Mouse (Mus musculus) hematopoietic stem cell, adult 5-6 weeks (primary cell): ENCODE measurements around the gene Nsa2. TPM values are rescaled to one million over a fixed set of nuclear protein-coding genes. Genes with fewer than 3 reads are reported as not detected.

ENCODE experiments used
- ATAC-seq, 2 experiments: fragments of 125-278 bp in 1 of 2; replicated peaks in 1 of 2; 2 replicates each; pipeline ENCODE4 v1.8.0; 2016 to 2017; ENCODE audit warnings: inconsistent platforms in 2 of 2, mild to moderate bottlenecking in 2 of 2, moderate number of reproducible peaks in 2 of 2, low read depth in 1 of 2, moderate TSS enrichment in 1 of 2; ENCODE audit not compliant: low FRiP score in 2 of 2, poor library complexity in 2 of 2, severe bottlenecking in 2 of 2, insufficient read depth in 1 of 2, low TSS enrichment in 1 of 2
- total RNA-seq: library from RNA; stranded (forward); fragments of 172-1452, 232-1000 nt; gene quantifications from 2 replicates; pipeline ENCODE4 v1.2.3, GENCODE M21; 2017

The Nsa2 gene
- total RNA-seq, 1 experiment from 2014 or later: 398 TPM

GRCm38 (mm10) chr13:97104996-97105395 is 32.7 kb downstream of the Nsa2 start:
- ATAC-seq: no peak

DNA sequence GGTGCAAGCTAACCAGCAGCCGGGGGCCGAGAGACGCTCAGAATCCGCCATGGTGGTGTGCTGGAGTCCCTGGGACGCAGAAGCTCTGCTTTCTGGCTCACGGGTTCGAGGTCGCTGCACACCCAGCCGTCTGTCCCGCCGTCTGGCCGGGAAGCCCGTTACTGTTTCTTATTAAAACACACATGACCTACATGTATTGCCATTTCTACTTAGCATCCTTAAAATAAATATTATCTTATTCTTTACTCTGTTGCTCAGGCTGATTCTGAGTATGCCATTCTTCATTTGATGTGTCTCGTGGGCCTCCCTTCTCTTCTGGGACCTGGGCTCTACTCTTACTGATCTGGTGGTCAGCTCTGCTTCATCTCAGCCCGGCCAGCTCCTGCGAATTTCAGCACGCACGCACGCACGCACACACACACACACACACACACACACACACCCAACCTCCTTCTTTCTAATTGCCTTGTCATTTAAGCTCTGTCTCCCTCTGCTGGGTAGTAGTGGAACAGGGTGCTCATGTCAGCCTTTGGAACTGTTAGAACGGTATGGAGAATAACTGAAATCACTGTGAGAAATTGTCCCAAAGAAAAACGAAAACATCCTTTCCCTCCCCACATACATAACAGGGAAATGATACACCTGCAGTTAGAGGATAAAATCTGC is 38.4 kb downstream of the Nsa2 start, which contains the start of gene Gm6169:
Gm6169 (minus strand) TSS at position 51 of the 666 bp plus-strand sequence.
- peak; percentile 65 to 74 for ATAC-seq

DNA sequence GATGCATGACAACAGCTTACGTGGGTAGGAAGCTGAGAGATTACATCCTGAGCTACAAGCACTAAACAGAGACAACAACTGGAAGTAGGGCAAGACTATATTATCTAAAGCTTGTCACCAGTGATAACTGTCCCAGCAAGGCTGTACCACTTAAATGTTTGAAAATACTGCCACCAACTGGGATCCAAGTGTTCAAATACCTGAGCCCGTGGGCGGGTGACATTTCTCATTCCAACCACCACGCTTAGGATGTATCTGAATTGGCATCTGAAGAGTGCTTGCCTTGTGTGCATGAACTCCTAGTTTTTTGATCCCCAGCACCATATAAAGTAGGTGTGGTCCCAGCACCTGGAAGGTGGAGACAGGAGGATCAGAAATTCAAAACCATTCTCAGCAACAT is 42.0 kb downstream of the Nsa2 start:
- ATAC-seq: no peak

DNA sequence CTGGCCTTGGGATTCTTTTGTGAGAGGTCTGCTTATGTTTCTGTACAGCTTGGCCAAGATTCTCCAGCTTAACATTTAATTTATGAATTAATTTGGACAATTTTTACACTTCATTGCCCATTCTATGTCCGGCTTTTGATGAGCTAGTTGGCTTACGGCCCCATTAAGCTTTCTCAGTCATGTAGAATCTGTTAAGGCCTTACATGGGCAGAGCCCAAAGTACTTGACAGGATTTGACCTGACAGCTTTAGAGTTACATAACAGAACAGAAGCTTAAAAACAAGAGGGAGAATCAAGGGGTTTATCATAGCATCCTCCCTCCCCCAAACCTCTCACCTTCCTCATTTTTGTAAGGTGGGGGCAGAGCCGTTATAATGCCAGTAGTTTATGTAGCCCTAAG is 49.6 kb downstream of the Nsa2 start:
- ATAC-seq: no peak

DNA sequence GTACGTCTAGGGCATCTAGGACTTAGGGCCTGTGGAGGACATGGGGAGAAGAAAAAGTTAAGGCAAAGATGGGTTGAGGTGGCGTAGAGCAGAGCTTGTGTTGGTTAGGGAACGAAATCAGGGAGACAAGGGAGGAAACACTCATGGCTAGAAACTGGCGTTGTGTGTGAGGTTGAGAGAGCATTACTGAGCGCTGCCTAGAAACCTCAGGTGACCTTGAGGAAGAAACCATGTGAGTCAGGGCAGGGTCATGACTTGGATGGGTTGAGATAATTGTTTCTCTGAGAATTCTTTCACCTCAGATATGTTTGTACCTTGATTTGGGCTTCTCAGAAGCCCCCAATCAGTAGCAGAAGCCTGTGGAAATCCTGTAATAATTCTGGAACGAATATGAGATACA is 50.3 kb downstream of the Nsa2 start:
- ATAC-seq: no peak

DNA sequence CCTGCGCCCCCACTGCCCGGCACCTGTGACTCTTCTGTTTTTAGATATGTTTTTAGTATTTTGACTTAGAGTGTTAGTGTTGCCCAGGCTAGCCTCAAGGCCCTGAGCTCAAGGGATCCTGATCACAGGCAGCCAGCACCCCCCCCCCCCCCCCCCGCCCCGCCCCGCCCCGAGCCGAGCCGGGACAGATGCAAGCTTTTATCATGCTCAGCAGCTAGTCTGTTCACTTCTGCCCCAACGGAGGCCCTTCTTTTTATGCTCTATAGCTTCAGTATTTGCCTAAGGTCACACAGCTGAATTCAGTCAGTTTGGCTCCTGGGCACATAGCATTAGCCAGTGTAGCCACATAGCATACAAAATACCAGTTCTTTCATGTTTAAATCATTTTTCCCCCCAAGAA is 51.4 kb downstream of the Nsa2 start:
- no peak for ATAC-seq

GRCm38 (mm10) chr13:97082432-97082831 is 55.3 kb downstream of the Nsa2 start:
- no peak for ATAC-seq

- no peak for ATAC-seq
Observed at GRCm38 (mm10) chr13:97080615-97081014, 57.1 kb downstream of the Nsa2 start.

DNA sequence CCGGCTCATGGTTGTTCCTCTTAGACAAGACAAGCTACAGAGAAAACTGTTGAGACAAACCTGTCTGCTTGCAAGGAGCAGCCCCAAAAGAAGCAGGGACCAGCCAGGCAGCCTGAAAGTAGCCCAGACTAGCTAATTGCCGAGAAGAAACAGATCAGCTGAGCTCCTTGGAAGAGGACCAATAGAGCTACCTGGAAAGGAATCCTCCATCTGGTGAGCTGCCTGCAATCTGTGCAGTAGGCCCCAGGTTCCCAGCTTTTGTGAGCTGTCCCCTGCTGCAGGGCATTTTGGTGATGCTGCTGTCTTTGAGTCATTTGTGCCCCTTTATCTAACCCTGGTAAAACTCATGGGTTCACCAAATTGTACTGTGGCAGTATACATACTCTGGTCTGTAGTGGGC is 57.5 kb downstream of the Nsa2 start:
- ATAC-seq: no peak

Other genes starting within 250 kb of the Nsa2 start
- gene Gcnt4, start 213.2 kb downstream of the Nsa2 start, total RNA-seq: 0.15 and 0.31 TPM in 2 replicates
- not detected in 2 replicates for gene 1700029F12Rik, start 103.6 kb downstream of the Nsa2 start, total RNA-seq
- 3.7 and 6.4 TPM in 2 replicates for gene Fam169a, start 70.7 kb downstream of the Nsa2 start, total RNA-seq
- 1.9 and 2.4 TPM in 2 replicates for gene Gm6169, start 38.7 kb downstream of the Nsa2 start, total RNA-seq
- gene Gfm2, start within 50 bp of the Nsa2 start, total RNA-seq: 34.4 and 41.1 TPM in 2 replicates
- gene Hexb, start 60.4 kb upstream of the Nsa2 start, total RNA-seq: 36.3 and 44.5 TPM in 2 replicates
- gene Enc1, start 103.2 kb upstream of the Nsa2 start, total RNA-seq: 4.5 and 5.5 TPM in 2 replicates